Mouse (Mus musculus) T-helper 1 cell (primary cell): ENCODE data around the gene Exoc8.

ENCODE experiments used
- in situ Hi-C: fragments of 300-600 bp; cut with MboI, MseI; formaldehyde crosslinking; loops from one replicate; pipeline ENCODE4 v1.15.1; 2025; ENCODE audit warnings: high pct_unique_total_duplicates

Gene Exoc8

GRCm38 (mm10) chr8:124853511-124853910 lies 44.0 kb downstream of the Exoc8 start:
- in situ Hi-C loops, result no loop called here

- in situ Hi-C loops, result no loop called here
These were observed 51.9 kb downstream of the Exoc8 start for GRCm38 (mm10) chr8:124845573-124845972.

GRCm38 (mm10) chr8:124845131-124845530 lies 52.4 kb downstream of the Exoc8 start:
- in situ Hi-C loops, result no loop called here
